7 mouse cellular contexts compared by ENCODE assay signal in the genomic region with DNA sequence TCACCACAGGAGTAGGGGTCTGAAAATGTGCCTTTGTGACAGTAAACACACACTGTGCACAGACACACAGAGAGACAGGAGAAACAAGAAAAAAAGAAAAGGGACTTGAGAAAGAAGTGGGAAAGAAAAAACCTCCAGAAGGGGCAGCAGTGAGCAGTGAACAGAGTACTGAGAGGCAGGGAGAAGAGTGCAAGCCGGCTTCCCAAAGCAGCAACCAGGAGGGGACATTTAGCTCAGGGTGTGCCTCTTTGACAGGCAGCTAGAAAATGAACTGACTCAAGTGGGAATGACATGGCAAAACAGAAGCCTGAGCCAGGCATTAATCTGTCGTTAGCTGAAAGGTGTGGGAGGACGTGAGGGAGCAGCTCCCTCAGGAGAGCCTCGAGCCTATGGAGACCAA. TPM values are rescaled to one million over a fixed set of nuclear protein-coding genes. Genes with fewer than 3 reads are reported as not detected.
DNase-seq lines count a peak whose midpoint lies in the region; ATAC-seq lines count a peak whose summit lies in the region.

No protein-coding gene starts in this region.

- H3K4me3 ChIP-seq in midbrain, embryonic 10.5 days = no peak overlapping the region
- no peak overlapping the region for H3K4me3 ChIP-seq in midbrain, embryonic 15.5 days
- H3K4me3 ChIP-seq in liver, embryonic 15.5 days (replicated peaks) = no peak overlapping the region
- no peak overlapping the region for H3K4me3 ChIP-seq in stomach, embryonic 16.5 days (replicated peaks; ENCODE audit: low read length)

- 64% methylated on average over 4 of the region's 4 CpGs for WGBS in midbrain, embryonic 10.5 days
- WGBS in midbrain, embryonic 15.5 days = 61% methylated on average over 4 of the region's 4 CpGs
- 46% methylated on average over 4 of the region's 4 CpGs for WGBS in liver, embryonic 15.5 days (ENCODE audit: insufficient replicate concordance)
- WGBS in stomach, embryonic 16.5 days = 50% methylated on average over 4 of the region's 4 CpGs

- H3K36me3 ChIP-seq in midbrain, embryonic 10.5 days = peaks cover 68% of the 10 kb centered on the region
- peaks cover 32% of the 10 kb centered on the region for H3K36me3 ChIP-seq in midbrain, embryonic 15.5 days (replicated peaks)
- peaks cover 80% of the 10 kb centered on the region for H3K36me3 ChIP-seq in liver, embryonic 15.5 days (replicated peaks)
- 0 out of 2 replicates have a peak, but pooled peaks cover 5% of the 10 kb centered on the region for H3K36me3 ChIP-seq in stomach, embryonic 16.5 days (ENCODE audit: control insufficient read depth, insufficient read depth, low read length)

- H3K9me3 ChIP-seq in midbrain, embryonic 10.5 days (replicated peaks) = no peaks in the 10 kb centered on the region
- H3K9me3 ChIP-seq in midbrain, embryonic 15.5 days = no peaks in the 10 kb centered on the region
- no peaks in the 10 kb centered on the region for H3K9me3 ChIP-seq in liver, embryonic 15.5 days (replicated peaks)
- no peaks in the 10 kb centered on the region for H3K9me3 ChIP-seq in stomach, embryonic 16.5 days (replicated peaks; ENCODE audit: control insufficient read depth, low read length)

- no peak overlapping the region for H3K27ac ChIP-seq in midbrain, embryonic 10.5 days (replicated peaks)
- H3K27ac ChIP-seq in midbrain, embryonic 15.5 days = no peak overlapping the region
- no peak overlapping the region for H3K27ac ChIP-seq in liver, embryonic 15.5 days (replicated peaks)
- H3K27ac ChIP-seq in stomach, embryonic 16.5 days (ENCODE audit: low read length) = no peak overlapping the region

- no peak for ATAC-seq in midbrain, embryonic 15.5 days (replicated peaks)
- ATAC-seq in liver, embryonic 15.5 days (ENCODE audit: insufficient read depth) = peak; percentile 31; the same call in 1 of the 2 replicates
- ATAC-seq in stomach, embryonic 16.5 days (ENCODE audit: insufficient read depth, low FRiP score) = peak; percentile 40; the same call in 1 of the 2 replicates

- H3K9ac ChIP-seq in midbrain, embryonic 15.5 days = no peak overlapping the region
- no peak overlapping the region for H3K9ac ChIP-seq in liver, embryonic 15.5 days
- no peak overlapping the region for H3K9ac ChIP-seq in stomach, embryonic 16.5 days (ENCODE audit: low read length)

- no peaks in the 10 kb centered on the region for H3K4me1 ChIP-seq in midbrain, embryonic 10.5 days
- no peaks in the 10 kb centered on the region for H3K4me1 ChIP-seq in midbrain, embryonic 15.5 days
- H3K4me1 ChIP-seq in liver, embryonic 15.5 days (replicated peaks) = no peaks in the 10 kb centered on the region
- no peaks in the 10 kb centered on the region for H3K4me1 ChIP-seq in stomach, embryonic 16.5 days (ENCODE audit: control insufficient read depth, insufficient read depth, low read length)

- peak; percentile 29 for DNase-seq in midbrain, embryonic 10.5 days (ENCODE audit: low spot score)
- DNase-seq in adipocyte (ENCODE audit: low spot score) = peak; percentile 75
- peak; percentile 41 for DNase-seq in embryo, embryonic 9.5 days (ENCODE audit: extremely low spot score)
- DNase-seq in kidney, postnatal 14 days = peak; percentile 42

- no peaks in the 10 kb centered on the region for H3K27me3 ChIP-seq in midbrain, embryonic 10.5 days (ENCODE audit: low read depth, poor library complexity, severe bottlenecking)
- H3K27me3 ChIP-seq in midbrain, embryonic 15.5 days (replicated peaks) = no peaks in the 10 kb centered on the region
- H3K27me3 ChIP-seq in liver, embryonic 15.5 days = no peaks in the 10 kb centered on the region
- H3K27me3 ChIP-seq in stomach, embryonic 16.5 days (ENCODE audit: control insufficient read depth, insufficient read depth, low read length) = no peaks in the 10 kb centered on the region

- H3K4me2 ChIP-seq in midbrain, embryonic 15.5 days = no peak overlapping the region
- no peak overlapping the region for H3K4me2 ChIP-seq in liver, embryonic 15.5 days
- H3K4me2 ChIP-seq in stomach, embryonic 16.5 days (ENCODE audit: low read depth, low read length) = no peak overlapping the region

RNA-seq across cellular contexts. Expression of a gene that starts 27.5 kb away (rescaled TPM):
- polyA plus RNA-seq in midbrain, embryonic 10.5 days (2016; fragmentation: Nextera tagmentation; extraction: Ambion mirVana) = 22.9 and 25.5 TPM in 2 replicates
- polyA plus RNA-seq in midbrain, embryonic 15.5 days (2015; fragmentation: Nextera tagmentation; extraction: Ambion mirVana) = 41.1 and 41.6 TPM in 2 replicates
- 13.4 and 14.1 TPM in 2 replicates for polyA plus RNA-seq in liver, embryonic 15.5 days (2015; fragmentation: Nextera tagmentation; extraction: Ambion mirVana)
- 27.6 and 29.6 TPM in 2 replicates for polyA plus RNA-seq in stomach, embryonic 16.5 days (2015; fragmentation: Nextera tagmentation; extraction: Ambion mirVana)

RNA-seq across cellular contexts. Expression of a gene that starts 27.8 kb away (rescaled TPM):
- 22.5 and 26.2 TPM in 2 replicates for polyA plus RNA-seq in midbrain, embryonic 10.5 days (2016; fragmentation: Nextera tagmentation; extraction: Ambion mirVana)
- 19.1 and 20.9 TPM in 2 replicates for polyA plus RNA-seq in midbrain, embryonic 15.5 days (2015; fragmentation: Nextera tagmentation; extraction: Ambion mirVana)
- 6.7 and 8.3 TPM in 2 replicates for polyA plus RNA-seq in liver, embryonic 15.5 days (2015; fragmentation: Nextera tagmentation; extraction: Ambion mirVana)
- polyA plus RNA-seq in stomach, embryonic 16.5 days (2015; fragmentation: Nextera tagmentation; extraction: Ambion mirVana) = 20.6 and 21.2 TPM in 2 replicates

RNA-seq across cellular contexts. Expression of a gene that starts 33.2 kb away (rescaled TPM):
- 75.2 and 82.6 TPM in 2 replicates for polyA plus RNA-seq in midbrain, embryonic 10.5 days (2016; fragmentation: Nextera tagmentation; extraction: Ambion mirVana)
- polyA plus RNA-seq in midbrain, embryonic 15.5 days (2015; fragmentation: Nextera tagmentation; extraction: Ambion mirVana) = 97.9 and 99.9 TPM in 2 replicates
- polyA plus RNA-seq in liver, embryonic 15.5 days (2015; fragmentation: Nextera tagmentation; extraction: Ambion mirVana) = 42.5 and 43.7 TPM in 2 replicates
- 144 and 157 TPM in 2 replicates for polyA plus RNA-seq in stomach, embryonic 16.5 days (2015; fragmentation: Nextera tagmentation; extraction: Ambion mirVana)

RNA-seq across cellular contexts. Expression of a gene that starts 33.3 kb away (rescaled TPM):
- polyA plus RNA-seq in midbrain, embryonic 10.5 days (2016; fragmentation: Nextera tagmentation; extraction: Ambion mirVana) = 9.6 and 10.3 TPM in 2 replicates
- 15.3 and 18.3 TPM in 2 replicates for polyA plus RNA-seq in midbrain, embryonic 15.5 days (2015; fragmentation: Nextera tagmentation; extraction: Ambion mirVana)
- polyA plus RNA-seq in liver, embryonic 15.5 days (2015; fragmentation: Nextera tagmentation; extraction: Ambion mirVana) = 2.8 and 2.9 TPM in 2 replicates
- 10.3 and 11.3 TPM in 2 replicates for polyA plus RNA-seq in stomach, embryonic 16.5 days (2015; fragmentation: Nextera tagmentation; extraction: Ambion mirVana)

RNA-seq across cellular contexts. Expression of a gene that starts 46.6 kb away (rescaled TPM):
- polyA plus RNA-seq in midbrain, embryonic 10.5 days (2016; fragmentation: Nextera tagmentation; extraction: Ambion mirVana) = 0.14 TPM in 1 of 2 replicates, not detected in the other
- 0.21 and 0.33 TPM in 2 replicates for polyA plus RNA-seq in midbrain, embryonic 15.5 days (2015; fragmentation: Nextera tagmentation; extraction: Ambion mirVana)
- 365 and 498 TPM in 2 replicates for polyA plus RNA-seq in liver, embryonic 15.5 days (2015; fragmentation: Nextera tagmentation; extraction: Ambion mirVana)
- 14.2 and 17.4 TPM in 2 replicates for polyA plus RNA-seq in stomach, embryonic 16.5 days (2015; fragmentation: Nextera tagmentation; extraction: Ambion mirVana)
